Mouse (Mus musculus): ENCODE results near the gene Rdm1. TPM values are rescaled to one million over a fixed set of nuclear protein-coding genes. Genes with fewer than 3 reads are reported as not detected.

Gene Rdm1
- polyA plus RNA-seq, 1 experiment = 18.1 TPM

- no peak for TF ChIP-seq CTCF (IDR thresholded peaks at IDR 0.05; ENCODE audit: borderline replicate concordance, insufficient read depth, low read length)
- no peak for TF ChIP-seq POLR2A (IDR thresholded peaks at IDR 0.05; ENCODE audit: low read depth, low read length)
- H3K27ac ChIP-seq (ENCODE audit: insufficient read depth, low read length) = no peak overlapping the region
- no peak overlapping the region for H3K4me3 ChIP-seq (ENCODE audit: insufficient read depth, low read length)
- H3K4me1 ChIP-seq (ENCODE audit: control insufficient read depth, insufficient read depth, low read length) = no peaks in the 10 kb centered on the region
Measured at GRCm38 (mm10) chr11:101678770-101679169, 51.8 kb downstream of the Rdm1 start.

- Histone ChIP-seq H3K4me1 (ENCODE audit: control insufficient read depth, insufficient read depth, low read length) (no peaks in the 10 kb centered on the region), H3K4me3 (ENCODE audit: insufficient read depth, low read length) (no peak overlapping the region), H3K27ac (ENCODE audit: insufficient read depth, low read length) (no peak overlapping the region)
- TF ChIP-seq CTCF (IDR thresholded peaks at IDR 0.05; ENCODE audit: borderline replicate concordance, insufficient read depth, low read length) (no peak), POLR2A (IDR thresholded peaks at IDR 0.05; ENCODE audit: low read depth, low read length) (no peak)
Measured at GRCm38 (mm10) chr11:101679907-101680306, 52.9 kb downstream of the Rdm1 start.

GRCm38 (mm10) chr11:101680634-101681325 is 53.8 kb downstream of the Rdm1 start:
- TF ChIP-seq CTCF (IDR thresholded peaks at IDR 0.05; ENCODE audit: borderline replicate concordance, insufficient read depth, low read length) (no peak), POLR2A (IDR thresholded peaks at IDR 0.05; ENCODE audit: low read depth, low read length) (no peak)

GRCm38 (mm10) chr11:101681968-101682367 is 55.0 kb downstream of the Rdm1 start:
- H3K27ac ChIP-seq (ENCODE audit: insufficient read depth, low read length) = no peak overlapping the region
- TF ChIP-seq POLR2A (IDR thresholded peaks at IDR 0.05; ENCODE audit: low read depth, low read length) (no peak), CTCF (IDR thresholded peaks at IDR 0.05; ENCODE audit: borderline replicate concordance, insufficient read depth, low read length) (no peak)
- H3K4me3 ChIP-seq (ENCODE audit: insufficient read depth, low read length) = no peak overlapping the region
- no peaks in the 10 kb centered on the region for H3K4me1 ChIP-seq (ENCODE audit: control insufficient read depth, insufficient read depth, low read length)

More at GRCm38 (mm10) chr11:101680634-101681325, 53.8 kb downstream of the Rdm1 start:
- no peaks in the 10 kb centered on the region for H3K4me1 ChIP-seq (ENCODE audit: control insufficient read depth, insufficient read depth, low read length)
- H3K27ac ChIP-seq (ENCODE audit: insufficient read depth, low read length) = no peak overlapping the region
- no peak overlapping the region for H3K4me3 ChIP-seq (ENCODE audit: insufficient read depth, low read length)

- Histone ChIP-seq H3K4me3 (ENCODE audit: insufficient read depth, low read length) (no peak overlapping the region), H3K27ac (ENCODE audit: insufficient read depth, low read length) (no peak overlapping the region), H3K4me1 (ENCODE audit: control insufficient read depth, insufficient read depth, low read length) (no peaks in the 10 kb centered on the region)
- no peak for TF ChIP-seq POLR2A (IDR thresholded peaks at IDR 0.05; ENCODE audit: low read depth, low read length)
- no peak for TF ChIP-seq CTCF (IDR thresholded peaks at IDR 0.05; ENCODE audit: borderline replicate concordance, insufficient read depth, low read length)
Measured at GRCm38 (mm10) chr11:101682410-101682960, 55.5 kb downstream of the Rdm1 start.

Other genes starting within 250 kb of the Rdm1 start
- gene Aarsd1, start 209.6 kb upstream of the Rdm1 start, polyA plus RNA-seq (2011; ENCODE audit: insufficient read length, low read depth, missing spikeins) = 4.4 and 11.3 TPM in 2 replicates
- gene Gm27029, start 202.4 kb upstream of the Rdm1 start, polyA plus RNA-seq (2011; ENCODE audit: insufficient read length, low read depth, missing spikeins) = 12.6 and 14.7 TPM in 2 replicates
- gene Rundc1, start 202.1 kb upstream of the Rdm1 start, polyA plus RNA-seq (2011; ENCODE audit: insufficient read length, low read depth, missing spikeins) = 8.0 and 10.1 TPM in 2 replicates
- 14.6 and 27.7 TPM in 2 replicates for gene Ptges3l, start 201.9 kb upstream of the Rdm1 start, polyA plus RNA-seq (2011; ENCODE audit: insufficient read length, low read depth, missing spikeins)
- gene Rpl27, start 184.9 kb upstream of the Rdm1 start, polyA plus RNA-seq (2011; ENCODE audit: insufficient read length, low read depth, missing spikeins) = 668 and 702 TPM in 2 replicates
- 24.3 and 24.7 TPM in 2 replicates for gene Ifi35, start 178.8 kb upstream of the Rdm1 start, polyA plus RNA-seq (2011; ENCODE audit: insufficient read length, low read depth, missing spikeins)
- 9.5 and 11.2 TPM in 2 replicates for gene Rnd2, start 162.2 kb upstream of the Rdm1 start, polyA plus RNA-seq (2011; ENCODE audit: insufficient read length, low read depth, missing spikeins)
- gene Vat1, start 161.0 kb upstream of the Rdm1 start, polyA plus RNA-seq (2011; ENCODE audit: insufficient read length, low read depth, missing spikeins) = 218 and 264 TPM in 2 replicates
- 9.2 and 11.2 TPM in 2 replicates for gene Brca1, start 75.2 kb upstream of the Rdm1 start, polyA plus RNA-seq (2011; ENCODE audit: insufficient read length, low read depth, missing spikeins)
- gene Nbr1, start 75.0 kb upstream of the Rdm1 start, polyA plus RNA-seq (2011; ENCODE audit: insufficient read length, low read depth, missing spikeins) = 126 and 209 TPM in 2 replicates
- 13.3 and 15.6 TPM in 2 replicates for gene Tmem106a, start 45.0 kb upstream of the Rdm1 start, polyA plus RNA-seq (2011; ENCODE audit: insufficient read length, low read depth, missing spikeins)
- gene Gm11634, start 27.9 kb upstream of the Rdm1 start, polyA plus RNA-seq (2011; ENCODE audit: insufficient read length, low read depth, missing spikeins) = not detected in 2 replicates
- 4.1 and 6.5 TPM in 2 replicates for gene Arl4d, start 38.3 kb downstream of the Rdm1 start, polyA plus RNA-seq (2011; ENCODE audit: insufficient read length, low read depth, missing spikeins)
- 27.1 and 29.4 TPM in 2 replicates for gene Dhx8, start 105.7 kb downstream of the Rdm1 start, polyA plus RNA-seq (2011; ENCODE audit: insufficient read length, low read depth, missing spikeins)
- 17.3 and 43.6 TPM in 2 replicates for gene Etv4, start 158.2 kb downstream of the Rdm1 start, polyA plus RNA-seq (2011; ENCODE audit: insufficient read length, low read depth, missing spikeins)